Mouse (Mus musculus) hindbrain, embryonic 11.5 days (tissue): ENCODE results near the gene Gsap. TPM values are rescaled to one million over a fixed set of nuclear protein-coding genes. Genes with fewer than 3 reads are reported as not detected.

Source experiments
- ATAC-seq: fragments of 200-750 bp; cut with Nextera tagmentation; 2 replicates; pipeline ENCODE4 v1.8.0; 2017; ENCODE audit warnings: mild to moderate bottlenecking, moderate TSS enrichment, moderate library complexity; ENCODE audit not compliant: low FRiP score
- DNase-seq: peaks from one replicate; pipeline ENCODE4 v3.0.0-alpha.2; 2015; ENCODE audit warnings: low spot score
- H3K27ac ChIP-seq: fragments of 300-500 bp; sonication (generic); 2 replicates; pipeline ENCODE4 v1.5.1; 2014; ENCODE audit warnings: mild to moderate bottlenecking, low read depth, low read length
- H3K27me3 ChIP-seq: fragments of 300-500 bp; sonication (generic); 2 replicates; pipeline ENCODE4 v1.6.1; 2014; ENCODE audit warnings: mild to moderate bottlenecking, low read length, moderate library complexity, mixed read lengths; ENCODE audit not compliant: control insufficient read depth, insufficient read depth
- H3K36me3 ChIP-seq: fragments of 300-500 bp; sonication (generic); 2 replicates; pipeline ENCODE4 v1.6.1; 2014; ENCODE audit warnings: mild to moderate bottlenecking, low read length, moderate library complexity, mixed read lengths; ENCODE audit not compliant: control insufficient read depth, insufficient read depth
- H3K4me1 ChIP-seq: fragments of 300-500 bp; sonication (generic); replicated peaks from 2 replicates; pipeline ENCODE4 v1.6.1; 2014; ENCODE audit warnings: low read length, mixed read lengths; ENCODE audit not compliant: control insufficient read depth, insufficient read depth
- H3K4me2 ChIP-seq: fragments of 300-500 bp; sonication (generic); replicated peaks from 2 replicates; pipeline ENCODE4 v1.6.1; 2014; ENCODE audit warnings: mild to moderate bottlenecking, low read depth, low read length
- H3K4me3 ChIP-seq: fragments of 300-500 bp; sonication (generic); 2 replicates; pipeline ENCODE4 v1.5.1; 2014; ENCODE audit warnings: low read depth, low read length
- H3K9ac ChIP-seq: fragments of 300-500 bp; sonication (generic); 2 replicates; pipeline ENCODE4 v1.6.1; 2014; ENCODE audit warnings: low read depth, low read length
- H3K9me3 ChIP-seq: fragments of 300-500 bp; sonication (generic); 2 replicates; pipeline ENCODE4 v1.6.1; 2016; ENCODE audit warnings: low read length; ENCODE audit not compliant: control insufficient read depth
- WGBS: fragments of 180-500 bp; shearing (Covaris S2); extraction: QIAGEN DNeasy Blood & Tissue Kit; methylation state at CpG from one replicate; pipeline ENCODE4 v1.1.7; 2014; 5-methylcytosine and 5-hydroxymethylcytosine counted together
- polyA plus RNA-seq: library from polyadenylated mRNA; unstranded; fragments of >200 nt; fragmentation: Nextera tagmentation; extraction: Ambion mirVana; gene quantifications from 2 replicates; pipeline ENCODE4 v1.2.1, GENCODE M21; 2014

Gsap gene
- polyA plus RNA-seq, 1 experiment from 2014 or later, result 2.3 TPM

DNA sequence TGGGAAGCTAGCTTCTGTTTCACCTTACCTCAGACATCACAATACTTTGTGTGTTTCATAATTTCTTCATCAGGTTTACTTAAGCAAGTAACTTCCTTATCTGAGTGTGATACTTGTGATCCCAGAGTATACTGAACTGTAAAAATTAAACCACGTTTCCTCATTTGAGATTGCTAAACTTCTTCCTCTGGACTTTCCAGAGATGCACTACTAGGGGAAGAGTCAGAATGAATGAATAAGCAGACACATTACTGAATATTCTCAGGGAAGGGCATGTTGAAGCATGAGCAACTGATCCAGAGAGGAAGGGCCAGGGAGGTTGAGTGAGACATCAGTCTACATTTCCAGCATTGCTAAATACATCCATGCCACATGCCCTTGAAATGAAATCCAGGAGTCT, 3.0 kb downstream of the Gsap start:
- H3K27me3 ChIP-seq, result no peaks in the 10 kb centered on the region
- H3K9ac ChIP-seq, result no peak overlapping the region
- H3K36me3 ChIP-seq, result no peaks in the 10 kb centered on the region
- 86% methylated on average over 1 of the region's 1 CpGs for WGBS
- no peak overlapping the region for H3K4me2 ChIP-seq
- no peak overlapping the region for H3K4me3 ChIP-seq
- 0 out of 2 replicates have a peak, but pooled peaks cover 3% of the 10 kb centered on the region for H3K9me3 ChIP-seq
- no peak for DNase-seq
- H3K27ac ChIP-seq, result no peak overlapping the region
- no peaks in the 10 kb centered on the region for H3K4me1 ChIP-seq
- ATAC-seq, result no peak

DNA sequence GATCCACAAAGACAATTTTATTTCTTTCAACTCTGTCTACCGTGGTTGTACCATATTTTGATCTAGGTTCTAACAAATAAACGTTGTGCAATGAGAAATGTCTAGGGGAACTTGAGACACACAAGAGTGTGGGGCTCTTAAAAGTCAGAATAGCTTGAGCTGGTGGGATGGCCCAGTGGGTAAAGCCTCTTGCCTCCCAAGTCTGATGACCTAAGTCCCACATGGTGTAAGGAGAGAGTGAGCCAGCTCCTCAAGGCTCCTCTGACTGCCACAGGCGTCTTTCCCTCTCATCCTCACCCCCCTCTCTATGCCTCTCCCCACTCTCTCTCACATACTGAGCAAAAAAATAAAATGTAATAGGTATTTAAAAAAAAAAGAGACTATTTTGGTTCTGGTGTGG, 3.4 kb downstream of the Gsap start:
- Histone ChIP-seq H3K27me3 (no peaks in the 10 kb centered on the region), H3K9ac (no peak overlapping the region), H3K9me3 (0 out of 2 replicates have a peak, but pooled peaks cover 3% of the 10 kb centered on the region), H3K4me2 (no peak overlapping the region), H3K36me3 (no peaks in the 10 kb centered on the region), H3K4me3 (no peak overlapping the region), H3K27ac (no peak overlapping the region), H3K4me1 (no peaks in the 10 kb centered on the region)
- ATAC-seq, result no peak
- DNase-seq, result no peak
- 83% methylated on average over 3 of the region's 3 CpGs for WGBS

DNA sequence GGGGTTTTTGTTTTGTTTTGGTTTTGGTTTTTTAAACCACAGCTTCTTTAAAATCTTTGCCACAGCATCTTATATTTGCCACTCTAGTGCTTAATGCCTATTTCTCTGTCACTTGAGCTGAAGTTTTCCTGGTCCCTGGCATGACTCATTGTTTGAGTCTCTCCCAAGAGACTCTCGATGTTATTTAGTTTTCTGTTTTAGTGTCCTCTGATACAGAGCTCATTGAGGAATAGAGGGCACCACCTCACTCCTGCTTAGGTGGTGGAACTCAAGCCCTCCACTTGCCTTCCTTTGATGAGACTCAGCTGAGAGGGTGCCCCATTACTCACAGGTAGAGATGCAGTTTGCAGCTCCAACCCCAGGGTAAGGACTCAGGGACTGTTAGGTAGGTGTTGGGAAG, 17.4 kb downstream of the Gsap start:
- Histone ChIP-seq H3K4me1 (no peaks in the 10 kb centered on the region), H3K36me3 (no peaks in the 10 kb centered on the region), H3K4me2 (no peak overlapping the region), H3K27ac (no peak overlapping the region), H3K4me3 (no peak overlapping the region), H3K9me3 (no peaks in the 10 kb centered on the region), H3K9ac (no peak overlapping the region), H3K27me3 (no peaks in the 10 kb centered on the region)
- ATAC-seq (no peak), DNase-seq (no peak)
- WGBS, result 92% methylated on average over 1 of the region's 1 CpGs

DNA sequence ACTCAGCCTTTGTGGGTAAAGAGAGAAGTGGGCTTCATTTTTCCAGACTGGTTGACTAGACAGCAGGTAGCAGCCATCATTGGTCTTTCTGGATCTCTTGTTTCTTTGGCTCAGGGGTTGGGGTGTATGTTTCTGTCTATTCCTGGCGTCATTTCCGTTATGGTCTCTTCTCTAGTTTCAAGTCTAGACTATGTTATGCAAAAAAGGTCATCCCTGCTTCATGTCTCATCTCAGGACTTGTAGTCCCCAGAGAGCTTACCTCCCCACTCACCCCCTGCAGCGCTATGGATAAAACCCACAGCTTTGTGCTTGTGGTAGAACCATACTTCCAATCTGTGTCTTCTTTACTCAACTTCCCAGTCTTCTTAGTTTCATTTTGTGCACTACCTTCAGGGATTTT, 18.1 kb downstream of the Gsap start:
- no peak for ATAC-seq
- Histone ChIP-seq H3K4me1 (no peaks in the 10 kb centered on the region), H3K4me3 (no peak overlapping the region), H3K36me3 (no peaks in the 10 kb centered on the region), H3K4me2 (no peak overlapping the region), H3K27me3 (no peaks in the 10 kb centered on the region), H3K27ac (no peak overlapping the region), H3K9ac (no peak overlapping the region), H3K9me3 (no peaks in the 10 kb centered on the region)
- no peak for DNase-seq
- WGBS, result 88% methylated on average over 3 of the region's 3 CpGs

DNA sequence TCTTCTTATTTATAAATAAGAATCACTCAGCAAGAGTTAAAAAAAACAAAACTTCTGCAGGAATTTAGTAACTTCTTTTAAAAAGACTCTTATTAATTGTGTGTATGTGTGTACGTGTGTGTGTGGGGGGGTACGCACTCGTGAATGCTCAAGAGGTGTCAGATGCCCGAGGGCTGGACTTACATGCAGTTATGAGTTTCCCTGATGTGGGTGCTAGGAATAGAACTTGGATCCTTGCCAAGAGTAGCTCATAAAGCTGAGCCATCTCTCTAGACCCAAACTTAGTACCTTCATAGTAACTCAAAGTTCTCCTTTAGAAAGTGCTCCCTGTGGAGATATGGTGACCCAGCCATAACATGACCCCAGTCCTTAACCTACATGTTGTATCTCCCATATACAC, 20.0 kb downstream of the Gsap start:
- no peak overlapping the region for H3K4me2 ChIP-seq
- H3K9ac ChIP-seq, result no peak overlapping the region
- no peaks in the 10 kb centered on the region for H3K9me3 ChIP-seq
- H3K4me1 ChIP-seq, result no peaks in the 10 kb centered on the region
- no peak overlapping the region for H3K4me3 ChIP-seq
- H3K36me3 ChIP-seq, result no peaks in the 10 kb centered on the region
- H3K27me3 ChIP-seq, result no peaks in the 10 kb centered on the region
- no peak overlapping the region for H3K27ac ChIP-seq
- ATAC-seq (no peak), DNase-seq (no peak)
- WGBS, result 88% methylated on average over 4 of the region's 4 CpGs

DNA sequence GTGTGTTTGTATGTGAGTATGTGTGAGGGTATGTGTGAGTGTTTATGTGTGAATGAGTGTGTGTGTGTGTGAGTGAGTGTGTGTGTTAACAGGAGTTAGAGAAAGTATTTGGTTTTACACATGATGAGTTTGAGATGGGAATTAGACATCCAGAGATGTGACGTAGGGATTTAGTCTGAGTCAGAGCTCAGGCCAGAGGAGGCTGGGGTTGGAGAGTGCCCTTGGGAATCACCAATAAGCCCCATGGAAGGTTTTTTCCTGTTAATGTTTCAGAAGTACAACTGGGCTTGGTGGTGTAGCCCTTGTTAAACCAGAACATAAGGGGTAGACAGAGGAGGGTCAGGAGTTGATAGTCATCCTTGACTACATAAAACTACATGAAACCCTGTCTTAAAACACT, 25.4 kb downstream of the Gsap start:
- Histone ChIP-seq H3K27me3 (no peaks in the 10 kb centered on the region), H3K36me3 (no peaks in the 10 kb centered on the region), H3K9me3 (no peaks in the 10 kb centered on the region), H3K9ac (no peak overlapping the region), H3K4me1 (no peaks in the 10 kb centered on the region), H3K27ac (no peak overlapping the region), H3K4me2 (no peak overlapping the region), H3K4me3 (no peak overlapping the region)
- no peak for DNase-seq
- 73% methylated on average over 1 of the region's 1 CpGs for WGBS
- ATAC-seq, result no peak

DNA sequence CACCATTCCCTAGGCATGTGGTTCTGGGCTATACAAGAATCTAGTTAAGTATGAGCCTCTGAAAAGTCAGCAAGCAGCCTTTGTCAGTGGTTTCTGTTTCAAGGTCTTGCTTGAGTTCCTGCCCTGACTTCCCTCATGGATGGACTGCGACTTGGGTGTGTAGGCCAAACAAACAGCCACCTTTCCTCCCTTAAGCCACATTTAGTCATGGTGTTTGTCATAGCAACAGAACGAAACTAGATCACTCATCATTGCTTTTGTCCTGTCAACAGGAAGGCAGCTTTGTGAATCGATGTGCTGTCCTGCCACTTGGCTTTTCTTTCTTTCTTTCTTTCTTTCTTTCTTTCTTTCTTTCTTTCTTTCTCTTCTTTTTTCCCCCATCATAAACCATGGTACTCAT, 26.9 kb downstream of the Gsap start:
- no peak overlapping the region for H3K27ac ChIP-seq
- H3K36me3 ChIP-seq, result no peaks in the 10 kb centered on the region
- H3K9me3 ChIP-seq, result no peaks in the 10 kb centered on the region
- no peaks in the 10 kb centered on the region for H3K27me3 ChIP-seq
- no peak overlapping the region for H3K4me3 ChIP-seq
- DNase-seq (no peak), ATAC-seq (no peak)
- H3K4me1 ChIP-seq, result no peaks in the 10 kb centered on the region
- 75% methylated on average over 3 of the region's 3 CpGs for WGBS
- no peak overlapping the region for H3K9ac ChIP-seq
- H3K4me2 ChIP-seq, result no peak overlapping the region

DNA sequence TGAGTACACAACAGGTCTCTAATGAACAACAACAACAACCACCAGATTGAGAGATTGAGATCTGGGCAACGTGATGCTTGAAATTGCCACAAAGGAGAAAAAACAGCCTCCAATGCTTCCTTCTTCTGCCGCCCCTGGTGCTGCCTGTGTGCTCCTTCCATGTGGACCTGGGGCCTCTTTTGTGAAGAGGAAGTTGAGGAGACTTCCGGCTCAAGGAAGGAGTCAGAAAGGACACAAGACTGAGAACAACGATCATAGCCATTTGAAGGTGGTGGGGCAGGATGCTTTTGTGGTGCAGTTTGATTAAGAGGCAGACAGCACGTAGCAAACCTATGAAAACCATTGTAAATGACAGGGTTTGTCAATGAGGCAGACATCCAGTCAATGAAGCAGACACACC, 27.7 kb downstream of the Gsap start:
- H3K36me3 ChIP-seq, result no peaks in the 10 kb centered on the region
- DNase-seq (no peak), ATAC-seq (no peak)
- H3K27ac ChIP-seq, result no peak overlapping the region
- no peaks in the 10 kb centered on the region for H3K27me3 ChIP-seq
- no peaks in the 10 kb centered on the region for H3K4me1 ChIP-seq
- WGBS, result 89% methylated on average over 5 of the region's 5 CpGs
- no peak overlapping the region for H3K4me2 ChIP-seq
- no peak overlapping the region for H3K9ac ChIP-seq
- H3K9me3 ChIP-seq, result no peaks in the 10 kb centered on the region
- H3K4me3 ChIP-seq, result no peak overlapping the region

DNA sequence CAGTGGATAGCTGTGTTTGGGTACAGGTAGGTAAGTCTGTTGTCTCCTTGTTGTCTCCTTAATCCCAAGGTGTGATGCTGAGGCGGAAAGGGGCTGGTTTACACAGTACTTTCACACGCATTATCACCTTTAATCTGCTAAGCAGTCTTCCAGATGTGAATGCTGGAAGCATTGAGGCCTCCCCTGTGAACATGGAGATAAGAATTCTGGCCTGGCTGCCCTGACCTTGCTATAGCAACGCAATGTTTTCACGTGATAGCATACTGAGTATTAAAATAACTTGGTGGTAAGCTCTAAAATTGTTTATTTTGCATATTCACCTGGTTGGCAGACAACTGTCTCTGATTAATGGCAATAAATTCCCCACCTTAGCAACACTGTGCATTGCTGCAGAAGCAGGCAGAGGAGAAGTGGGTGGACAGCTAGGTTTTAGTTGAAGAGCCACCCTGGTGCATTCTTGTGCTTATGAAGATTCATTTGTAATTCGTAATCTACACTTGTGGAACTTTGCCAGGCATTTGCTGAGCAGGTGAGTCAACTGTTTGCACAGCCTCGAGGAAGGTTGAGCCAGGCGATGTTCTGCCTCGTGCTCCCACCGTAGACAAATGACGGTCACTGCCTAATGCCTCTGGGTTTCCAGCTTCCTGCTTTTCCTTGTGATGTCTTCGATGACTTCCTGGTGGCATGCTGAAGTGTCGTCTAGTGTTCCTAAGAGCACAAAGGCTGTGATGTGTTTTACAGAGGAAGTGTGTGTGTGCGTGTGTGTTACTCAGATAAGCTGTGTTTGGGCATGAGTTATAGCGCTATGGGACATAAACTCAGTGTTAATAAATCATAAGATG, 31.6 kb downstream of the Gsap start:
- H3K27me3 ChIP-seq, result no peaks in the 10 kb centered on the region
- H3K4me2 ChIP-seq, result no peak overlapping the region
- no peaks in the 10 kb centered on the region for H3K4me1 ChIP-seq
- no peak overlapping the region for H3K9ac ChIP-seq
- H3K36me3 ChIP-seq, result no peaks in the 10 kb centered on the region
- H3K9me3 ChIP-seq, result no peaks in the 10 kb centered on the region
- ATAC-seq (no peak), DNase-seq (no peak)
- no peak overlapping the region for H3K27ac ChIP-seq
- H3K4me3 ChIP-seq, result no peak overlapping the region
- WGBS, result 89% methylated on average over 14 of the region's 14 CpGs
